Mouse (Mus musculus): Measurements from ENCODE around the gene Ranbp2. TPM values are rescaled to one million over a fixed set of nuclear protein-coding genes. Genes with fewer than 3 reads are reported as not detected.
A peak's percentile ranks its signal among the peaks of the same experiment; 100 is the strongest.

Gene Ranbp2
- polyA plus RNA-seq, 1 experiment from 2014 or later = 37.6 TPM

DNA sequence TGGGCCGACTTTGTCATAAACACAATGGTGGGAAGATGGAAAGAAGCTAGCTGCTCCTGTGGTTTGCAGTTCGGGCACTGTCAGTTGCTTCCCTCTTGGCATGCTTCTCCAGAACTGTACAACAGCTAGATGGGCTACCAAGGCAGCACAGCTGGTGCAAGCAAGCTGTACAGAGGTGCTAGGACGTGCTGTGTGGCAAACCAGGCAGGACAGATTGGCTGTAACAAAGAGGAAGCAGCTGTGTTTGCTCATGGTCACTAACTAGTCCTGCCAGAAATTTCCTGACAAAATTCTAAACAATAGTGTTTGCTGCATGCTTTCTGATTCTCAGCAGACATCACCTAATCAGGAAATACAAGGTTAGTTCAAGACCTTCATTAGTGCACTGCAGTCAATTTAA is 30.0 kb upstream of the Ranbp2 start:
- Histone ChIP-seq H3K4me3 (ENCODE audit: low read depth, low read length) (no peak overlapping the region), H3K27ac (ENCODE audit: low read depth) (no peak overlapping the region), H3K27me3 (replicated peaks; ENCODE audit: control insufficient read depth, insufficient read depth, low read length) (no peaks in the 10 kb centered on the region), H3K4me1 (replicated peaks; ENCODE audit: control insufficient read depth, insufficient read depth, low read length) (no peaks in the 10 kb centered on the region), H3K9ac (ENCODE audit: low read length) (no peak overlapping the region), H3K4me2 (ENCODE audit: low read length) (no peak overlapping the region), H3K36me3 (ENCODE audit: control insufficient read depth, insufficient read depth, low read length) (peaks cover 84% of the 10 kb centered on the region), H3K9me3 (ENCODE audit: control insufficient read depth, low read length) (no peaks in the 10 kb centered on the region)
- DNase-seq (ENCODE audit: low spot score) (no peak), ATAC-seq (replicated peaks; ENCODE audit: low FRiP score, low TSS enrichment, low read depth) (no peak)
- 86% methylated on average over 3 of the region's 3 CpGs for WGBS

DNA sequence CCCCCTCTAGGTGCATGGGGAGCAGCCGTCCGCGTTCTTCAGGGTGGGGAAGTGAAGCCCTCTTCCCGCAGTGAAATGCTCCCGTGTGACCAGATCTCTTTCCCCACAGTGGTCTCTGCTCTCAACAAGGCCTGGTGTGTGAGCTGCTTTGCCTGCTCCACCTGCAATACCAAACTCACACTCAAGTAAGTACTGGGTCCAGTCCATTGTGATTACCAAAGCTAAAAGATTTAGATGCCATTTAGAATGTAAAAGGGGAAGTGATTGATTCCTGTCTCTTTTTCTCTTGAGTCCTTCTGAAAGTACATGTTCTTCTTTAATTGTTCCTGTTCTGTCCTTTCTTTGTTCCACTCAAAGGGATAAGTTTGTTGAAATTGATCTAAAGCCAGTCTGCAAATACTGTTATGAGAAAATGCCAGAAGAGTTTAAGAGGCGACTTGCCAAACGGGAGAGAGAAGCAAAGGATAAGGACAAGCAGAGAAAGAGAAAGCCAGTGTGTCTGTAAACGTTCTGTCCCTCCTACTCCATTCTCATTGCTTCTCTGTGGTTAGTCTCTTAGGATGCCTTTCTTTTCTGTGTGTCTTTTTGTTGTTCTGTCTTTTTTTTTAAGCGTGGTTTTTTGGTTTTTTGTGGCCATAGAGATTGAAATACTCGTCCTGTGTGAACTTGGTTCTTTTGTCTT is 28.3 kb upstream of the Ranbp2 start:
- Histone ChIP-seq H3K36me3 (ENCODE audit: control insufficient read depth, insufficient read depth, low read length) (peaks cover 79% of the 10 kb centered on the region), H3K4me2 (ENCODE audit: low read length) (no peak overlapping the region), H3K4me3 (ENCODE audit: low read depth, low read length) (no peak overlapping the region), H3K9me3 (ENCODE audit: control insufficient read depth, low read length) (no peaks in the 10 kb centered on the region), H3K27me3 (replicated peaks; ENCODE audit: control insufficient read depth, insufficient read depth, low read length) (no peaks in the 10 kb centered on the region), H3K9ac (ENCODE audit: low read length) (no peak overlapping the region), H3K27ac (ENCODE audit: low read depth) (no peak overlapping the region), H3K4me1 (replicated peaks; ENCODE audit: control insufficient read depth, insufficient read depth, low read length) (no peaks in the 10 kb centered on the region)
- DNase-seq (ENCODE audit: low spot score) (no peak), ATAC-seq (replicated peaks; ENCODE audit: low FRiP score, low TSS enrichment, low read depth) (no peak)
- 91% methylated on average over 10 of the region's 10 CpGs for WGBS

DNA sequence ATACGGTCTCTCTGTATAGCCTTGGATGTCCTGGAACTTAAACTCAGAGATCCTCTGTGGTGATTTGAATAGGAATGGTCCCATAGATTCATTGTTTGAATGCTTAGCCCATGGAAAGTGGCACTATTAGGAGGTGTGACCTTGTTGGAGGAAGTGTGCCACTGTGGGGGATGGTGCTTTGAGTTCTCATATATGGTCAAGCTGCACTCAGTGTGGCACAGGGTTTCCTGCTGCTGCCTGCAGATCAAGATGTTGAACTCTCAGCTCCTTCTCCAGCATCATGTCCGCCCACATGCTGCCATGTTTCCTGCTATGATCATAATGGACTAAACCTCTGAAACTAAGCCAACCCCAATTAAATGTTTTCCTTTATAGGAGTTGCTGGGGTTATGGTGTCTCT is 18.8 kb upstream of the Ranbp2 start:
- no peaks in the 10 kb centered on the region for H3K27me3 ChIP-seq (replicated peaks; ENCODE audit: control insufficient read depth, insufficient read depth, low read length)

DNA sequence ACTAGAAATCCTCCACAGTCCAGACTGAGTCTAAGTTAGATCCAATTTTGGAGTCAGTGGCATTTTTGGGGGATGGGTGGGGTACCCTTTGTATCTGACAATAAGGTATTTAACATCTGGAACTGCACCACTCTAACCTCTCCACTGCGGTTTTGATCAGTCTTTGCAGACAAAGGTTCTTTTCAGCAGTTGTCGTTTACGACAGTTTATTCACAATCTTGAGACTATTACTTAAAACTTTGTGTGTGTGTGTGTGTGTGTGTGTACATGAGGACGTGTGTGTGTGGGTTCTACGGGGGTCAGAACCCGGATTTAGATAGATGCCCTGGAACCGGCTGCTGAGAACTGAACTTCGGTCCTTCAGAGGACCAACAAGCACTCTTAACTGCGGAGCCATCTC is 870 bp upstream of the Ranbp2 start:
- Histone ChIP-seq H3K4me1 (replicated peaks; ENCODE audit: control insufficient read depth, insufficient read depth, low read length) (peaks cover 9% of the 10 kb centered on the region), H3K27me3 (replicated peaks; ENCODE audit: control insufficient read depth, insufficient read depth, low read length) (no peaks in the 10 kb centered on the region), H3K4me2 (ENCODE audit: low read length) (peak overlapping the region; percentile 72), H3K9me3 (ENCODE audit: control insufficient read depth, low read length) (no peaks in the 10 kb centered on the region), H3K27ac (ENCODE audit: low read depth) (peak overlapping the region; percentile 96), H3K36me3 (ENCODE audit: control insufficient read depth, insufficient read depth, low read length) (no peaks in the 10 kb centered on the region), H3K4me3 (ENCODE audit: low read depth, low read length) (peak overlapping the region; percentile 97), H3K9ac (ENCODE audit: low read length) (peak overlapping the region; percentile 94)
- WGBS = 14% methylated on average over 9 of the region's 9 CpGs
- ATAC-seq (replicated peaks; ENCODE audit: low FRiP score, low TSS enrichment, low read depth) = no peak; the same call in 1 of the 2 replicates
- DNase-seq (ENCODE audit: low spot score) = peak; percentile 60

More for the DNA sequence above, 18.8 kb upstream of the Ranbp2 start:
- no peak overlapping the region for H3K9ac ChIP-seq (ENCODE audit: low read length)
- H3K4me3 ChIP-seq (ENCODE audit: low read depth, low read length) = no peak overlapping the region
- H3K27ac ChIP-seq (ENCODE audit: low read depth) = no peak overlapping the region
- DNase-seq (ENCODE audit: low spot score) = no peak
- peaks cover 31% of the 10 kb centered on the region for H3K36me3 ChIP-seq (ENCODE audit: control insufficient read depth, insufficient read depth, low read length)
- ATAC-seq (replicated peaks; ENCODE audit: low FRiP score, low TSS enrichment, low read depth) = no peak
- no peaks in the 10 kb centered on the region for H3K9me3 ChIP-seq (ENCODE audit: control insufficient read depth, low read length)
- 92% methylated on average over 2 of the region's 2 CpGs for WGBS
- no peaks in the 10 kb centered on the region for H3K4me1 ChIP-seq (replicated peaks; ENCODE audit: control insufficient read depth, insufficient read depth, low read length)
- H3K4me2 ChIP-seq (ENCODE audit: low read length) = no peak overlapping the region

DNA sequence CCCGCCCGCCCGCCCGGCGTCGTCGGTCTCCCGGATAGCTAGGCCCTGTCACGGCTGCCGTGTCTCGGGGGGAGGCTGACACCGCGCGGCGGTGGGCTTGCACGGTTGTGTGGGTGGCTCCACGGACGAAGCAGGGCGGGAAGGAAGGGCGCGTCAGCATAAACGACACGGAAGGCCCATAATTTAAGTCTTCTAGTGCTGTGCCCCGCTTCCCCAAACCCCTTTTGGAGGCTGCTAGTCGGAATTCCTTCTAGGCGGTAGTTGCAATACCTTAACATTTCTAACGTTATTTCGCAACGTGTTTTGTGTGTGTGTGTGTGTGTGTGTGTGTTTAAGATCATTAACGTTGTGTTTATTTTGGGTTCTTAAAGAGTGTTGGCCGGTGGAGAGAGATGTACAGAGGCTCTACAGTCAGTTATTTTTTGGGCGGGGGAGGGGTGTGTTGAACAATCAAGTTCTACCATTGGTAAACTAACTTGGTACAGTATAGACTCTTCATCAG is 611 bp downstream of the Ranbp2 start:
- Histone ChIP-seq H3K27ac (ENCODE audit: low read depth) (peak overlapping the region; percentile 96), H3K36me3 (ENCODE audit: control insufficient read depth, insufficient read depth, low read length) (no peaks in the 10 kb centered on the region; the same call in 1 of the 2 replicates), H3K4me2 (ENCODE audit: low read length) (peak overlapping the region; percentile 66), H3K9me3 (ENCODE audit: control insufficient read depth, low read length) (no peaks in the 10 kb centered on the region), H3K4me3 (ENCODE audit: low read depth, low read length) (peak overlapping the region; percentile 97), H3K9ac (ENCODE audit: low read length) (peak overlapping the region; percentile 94), H3K4me1 (replicated peaks; ENCODE audit: control insufficient read depth, insufficient read depth, low read length) (peaks cover 9% of the 10 kb centered on the region), H3K27me3 (replicated peaks; ENCODE audit: control insufficient read depth, insufficient read depth, low read length) (no peaks in the 10 kb centered on the region)
- DNase-seq (ENCODE audit: low spot score) (no peak), ATAC-seq (replicated peaks; ENCODE audit: low FRiP score, low TSS enrichment, low read depth) (no peak)
- WGBS = under 1% methylated on average over 32 of the region's 32 CpGs

DNA sequence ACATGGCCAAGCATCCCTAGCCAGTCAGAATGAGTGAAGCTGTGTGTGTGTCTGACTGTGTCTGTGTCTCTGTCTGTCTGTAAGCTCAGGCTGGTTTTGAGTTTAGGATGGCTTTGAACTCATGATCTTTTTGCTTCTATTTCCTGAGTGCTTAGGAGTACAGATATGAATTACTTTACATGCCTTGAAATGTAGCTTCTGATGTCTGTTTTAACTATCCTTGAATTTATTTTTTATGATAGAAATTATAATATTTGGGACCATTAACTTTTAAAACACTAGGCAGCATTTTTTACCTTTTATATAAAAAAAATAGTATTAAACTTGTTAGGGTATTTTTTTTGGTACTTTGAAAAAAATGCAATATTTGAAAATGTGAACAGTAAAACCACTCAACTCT is 4.9 kb downstream of the Ranbp2 start:
- no peak overlapping the region for H3K4me2 ChIP-seq (ENCODE audit: low read length)
- no peak overlapping the region for H3K9ac ChIP-seq (ENCODE audit: low read length)
- peaks cover 3% of the 10 kb centered on the region for H3K4me1 ChIP-seq (replicated peaks; ENCODE audit: control insufficient read depth, insufficient read depth, low read length)
- no peak overlapping the region for H3K27ac ChIP-seq (ENCODE audit: low read depth)
- H3K36me3 ChIP-seq (ENCODE audit: control insufficient read depth, insufficient read depth, low read length) = peaks cover 34% of the 10 kb centered on the region
- no peaks in the 10 kb centered on the region for H3K9me3 ChIP-seq (ENCODE audit: control insufficient read depth, low read length)
- H3K27me3 ChIP-seq (replicated peaks; ENCODE audit: control insufficient read depth, insufficient read depth, low read length) = no peaks in the 10 kb centered on the region
- DNase-seq (ENCODE audit: low spot score) (no peak), ATAC-seq (replicated peaks; ENCODE audit: low FRiP score, low TSS enrichment, low read depth) (no peak)
- H3K4me3 ChIP-seq (ENCODE audit: low read depth, low read length) = no peak overlapping the region

DNA sequence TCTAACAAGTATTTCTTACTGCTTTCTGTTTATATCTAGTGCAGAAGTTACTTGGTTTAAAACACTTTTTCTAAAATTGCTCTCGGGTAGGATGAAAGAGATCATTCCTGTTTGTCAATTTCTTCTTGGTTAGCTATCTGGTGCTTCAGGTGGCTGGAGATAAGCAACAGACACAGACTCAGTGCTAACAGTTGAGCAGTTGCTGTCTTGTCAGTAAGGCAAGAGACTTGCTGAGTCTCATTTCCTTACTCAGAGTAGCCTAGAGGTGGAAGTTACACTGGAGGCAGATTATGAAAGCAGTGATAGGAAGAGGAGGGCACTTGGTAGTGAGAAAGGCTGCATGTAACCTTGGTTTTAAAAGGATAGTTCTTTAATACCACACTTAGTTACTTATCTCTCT is 5.5 kb downstream of the Ranbp2 start:
- no peak overlapping the region for H3K4me2 ChIP-seq (ENCODE audit: low read length)
- ATAC-seq (replicated peaks; ENCODE audit: low FRiP score, low TSS enrichment, low read depth) = no peak
- 91% methylated on average over 1 of the region's 1 CpGs for WGBS

GRCm38 (mm10) chr10:58459896-58460295 is 13.2 kb downstream of the Ranbp2 start:
- Histone ChIP-seq H3K4me2 (ENCODE audit: low read length) (no peak overlapping the region), H3K36me3 (ENCODE audit: control insufficient read depth, insufficient read depth, low read length) (peaks cover 93% of the 10 kb centered on the region), H3K4me3 (ENCODE audit: low read depth, low read length) (no peak overlapping the region), H3K4me1 (replicated peaks; ENCODE audit: control insufficient read depth, insufficient read depth, low read length) (no peaks in the 10 kb centered on the region), H3K9ac (ENCODE audit: low read length) (no peak overlapping the region), H3K9me3 (ENCODE audit: control insufficient read depth, low read length) (no peaks in the 10 kb centered on the region), H3K27me3 (replicated peaks; ENCODE audit: control insufficient read depth, insufficient read depth, low read length) (no peaks in the 10 kb centered on the region), H3K27ac (ENCODE audit: low read depth) (no peak overlapping the region)
- WGBS = 100% methylated on average over 1 of the region's 1 CpGs
- no peak for DNase-seq (ENCODE audit: low spot score)
- no peak for ATAC-seq (replicated peaks; ENCODE audit: low FRiP score, low TSS enrichment, low read depth)

More for the DNA sequence above, 5.5 kb downstream of the Ranbp2 start:
- H3K4me1 ChIP-seq (replicated peaks; ENCODE audit: control insufficient read depth, insufficient read depth, low read length) = peaks cover 3% of the 10 kb centered on the region
- no peak for DNase-seq (ENCODE audit: low spot score)
- H3K27ac ChIP-seq (ENCODE audit: low read depth) = no peak overlapping the region
- no peaks in the 10 kb centered on the region for H3K9me3 ChIP-seq (ENCODE audit: control insufficient read depth, low read length)
- H3K9ac ChIP-seq (ENCODE audit: low read length) = no peak overlapping the region
- H3K36me3 ChIP-seq (ENCODE audit: control insufficient read depth, insufficient read depth, low read length) = peaks cover 39% of the 10 kb centered on the region
- no peak overlapping the region for H3K4me3 ChIP-seq (ENCODE audit: low read depth, low read length)
- no peaks in the 10 kb centered on the region for H3K27me3 ChIP-seq (replicated peaks; ENCODE audit: control insufficient read depth, insufficient read depth, low read length)

All from intestine, embryonic 14.5 days (tissue).